Mouse (Mus musculus) layer of hippocampus, postnatal 36 days (tissue): Measurements from ENCODE around the gene Szrd1. TPM values are rescaled to one million over a fixed set of nuclear protein-coding genes. Genes with fewer than 3 reads are reported as not detected.

Experiments
- DNase-seq, 2 experiments: peaks; one replicate each; pipeline ENCODE4 v3.0.0; 2022
- total RNA-seq, 2 experiments: library from RNA; stranded (reverse); gene quantifications; 2 replicates each; pipeline ENCODE4 v1.2.3; 2021

The Szrd1 gene
- 10 to 100 TPM; 47.4 to 62.3 TPM for total RNA-seq

GRCm38 (mm10) chr4:141139116-141139970 is at the start of gene Szrd1:
Szrd1 (minus strand) TSS chr4:141139775.
- DNase-seq: peak; percentile 98 to 99

GRCm38 (mm10) chr4:141186923-141187836 is 47.6 kb upstream of the Szrd1 start:
- no peak for DNase-seq

GRCm38 (mm10) chr4:141184426-141184825 is 44.9 kb upstream of the Szrd1 start:
- DNase-seq: no peak

DNA sequence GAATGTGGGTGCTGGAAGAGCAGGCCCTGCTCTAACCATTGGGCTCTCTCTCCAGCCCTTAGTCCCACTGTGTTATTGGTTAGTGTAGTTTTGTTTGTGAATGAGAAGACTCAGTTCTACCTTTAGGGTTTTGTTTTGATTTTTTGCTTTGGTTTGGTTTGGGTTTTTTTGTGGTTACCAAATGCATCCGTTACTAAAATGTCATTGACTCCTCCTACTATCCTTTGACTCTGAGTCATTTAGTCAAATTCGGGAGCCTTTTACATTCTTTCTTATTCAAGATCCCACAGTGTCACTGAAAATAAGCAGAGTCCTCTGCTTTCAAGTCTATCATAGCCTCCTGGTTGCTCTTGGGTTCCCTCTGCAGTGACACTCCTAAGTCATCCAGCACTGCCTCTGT is 44.4 kb upstream of the Szrd1 start:
- DNase-seq: no peak

GRCm38 (mm10) chr4:141181981-141182380 is 42.4 kb upstream of the Szrd1 start:
- DNase-seq: no peak

- DNase-seq: no peak
These were observed 41.3 kb upstream of the Szrd1 start for GRCm38 (mm10) chr4:141180831-141181230.

GRCm38 (mm10) chr4:141178500-141178899 is 38.9 kb upstream of the Szrd1 start:
- DNase-seq: no peak

DNA sequence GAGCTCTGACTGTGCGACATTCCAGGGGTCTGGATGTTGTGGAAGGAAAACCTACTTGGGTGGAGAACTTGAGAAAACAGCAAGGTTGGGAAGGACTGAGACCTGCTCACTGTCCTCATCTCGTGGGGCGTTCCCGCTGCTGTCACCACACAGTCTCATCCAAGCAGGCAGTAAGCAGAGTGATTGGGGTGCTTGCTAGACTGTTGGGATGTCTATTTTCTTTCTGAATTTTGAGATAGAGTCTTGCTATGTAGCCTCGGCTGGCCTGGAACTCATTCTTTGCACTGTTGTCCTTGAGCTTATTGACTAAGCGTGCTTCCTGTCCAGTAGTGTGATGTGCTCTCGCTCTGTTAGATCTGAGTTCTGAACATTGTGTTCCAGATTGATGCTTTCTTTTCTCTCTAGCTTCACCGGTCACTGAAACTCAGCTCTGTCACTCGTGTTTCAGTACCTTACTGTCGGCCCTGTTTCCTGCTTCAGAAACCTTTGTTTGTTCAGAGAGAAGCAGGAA is 36.8 kb upstream of the Szrd1 start:
- DNase-seq: no peak

DNA sequence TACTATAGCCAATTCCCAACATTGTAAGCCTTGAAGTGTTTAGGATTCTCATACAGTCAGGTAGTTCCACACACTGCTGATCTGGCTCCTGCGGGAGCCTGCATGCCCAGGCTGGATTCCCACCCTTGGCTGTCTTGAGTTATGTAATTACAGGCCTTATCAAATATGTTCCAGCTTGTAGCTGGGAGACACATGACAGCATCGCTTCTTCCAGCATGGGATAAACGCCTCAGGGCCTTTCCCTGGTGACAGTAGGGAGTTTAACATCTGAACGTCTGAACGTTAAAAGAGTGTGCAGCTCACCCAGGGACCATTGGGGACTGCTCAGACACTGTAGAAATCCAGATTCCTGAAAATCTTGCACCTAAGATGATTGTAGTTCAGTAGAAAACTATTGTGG is 36.2 kb upstream of the Szrd1 start:
- DNase-seq: peak in 1 of 2 experiments; percentile 9

GRCm38 (mm10) chr4:141172121-141172520 is 32.5 kb upstream of the Szrd1 start:
- no peak for DNase-seq

DNA sequence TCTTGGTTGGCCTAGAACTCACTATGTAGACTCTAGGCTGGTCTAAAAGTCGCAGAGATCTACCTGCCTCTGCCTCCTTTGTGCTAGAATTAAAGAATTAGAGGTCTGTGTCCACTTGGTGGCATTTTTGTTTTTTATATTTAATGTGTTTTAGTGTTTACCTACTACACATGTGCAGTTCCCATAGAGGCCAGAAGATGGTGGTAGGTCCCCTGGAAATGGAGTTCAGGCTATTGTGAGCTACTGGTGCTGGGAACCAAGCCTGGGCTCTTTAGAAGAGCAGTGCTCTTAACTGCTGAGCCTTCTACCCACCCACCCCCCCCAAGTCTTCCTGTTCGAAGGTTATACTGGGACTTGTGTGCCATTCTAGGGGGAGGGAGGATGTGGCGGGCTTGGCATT is 27.6 kb upstream of the Szrd1 start:
- no peak for DNase-seq

DNA sequence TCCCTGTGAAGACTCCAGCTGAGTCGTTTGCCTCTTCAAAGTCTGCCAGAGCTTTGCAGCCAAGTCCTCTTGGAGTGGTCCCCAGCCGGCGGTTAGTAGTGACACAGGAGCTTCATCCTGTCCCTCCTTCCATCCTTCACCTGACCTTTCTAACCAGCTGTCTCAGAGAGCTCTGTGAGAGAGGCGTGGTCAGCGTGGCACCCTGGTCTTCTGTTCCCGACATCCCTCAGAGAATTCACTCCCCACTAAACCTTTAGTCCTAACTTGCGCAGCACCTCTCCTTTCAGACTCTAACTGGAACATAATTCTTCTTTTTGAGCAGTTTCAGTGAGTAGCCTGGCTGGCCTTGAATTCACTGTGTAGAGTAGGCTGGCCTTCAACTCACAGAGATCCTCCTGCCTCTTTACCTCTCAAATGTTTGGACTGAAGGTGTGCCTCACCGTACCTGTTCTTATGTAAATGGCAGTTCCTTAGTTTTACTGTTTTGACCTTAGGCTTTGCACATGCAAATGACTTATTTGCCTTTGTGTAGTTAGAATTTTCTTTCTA is 26.2 kb upstream of the Szrd1 start:
- DNase-seq: no peak

DNA sequence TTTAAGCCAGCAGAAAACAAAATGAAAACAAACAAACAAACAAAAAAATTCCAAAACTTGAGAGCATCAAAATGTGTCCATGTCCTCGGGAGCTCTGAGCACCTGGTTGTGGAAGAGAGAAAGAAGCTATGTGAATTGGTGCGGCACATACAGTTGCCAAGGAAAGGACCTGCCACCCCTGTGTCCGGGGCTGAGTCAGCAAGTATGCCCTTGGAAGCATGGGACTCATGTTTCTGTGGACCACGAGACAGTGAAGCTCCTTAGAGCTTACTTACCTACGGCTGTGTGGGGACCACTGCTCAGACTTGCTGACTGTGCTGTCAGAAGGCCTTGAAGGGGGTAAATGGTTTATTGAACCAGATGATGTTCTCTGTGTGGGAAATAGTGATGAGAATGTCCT is 24.2 kb upstream of the Szrd1 start:
- DNase-seq: no peak

DNA sequence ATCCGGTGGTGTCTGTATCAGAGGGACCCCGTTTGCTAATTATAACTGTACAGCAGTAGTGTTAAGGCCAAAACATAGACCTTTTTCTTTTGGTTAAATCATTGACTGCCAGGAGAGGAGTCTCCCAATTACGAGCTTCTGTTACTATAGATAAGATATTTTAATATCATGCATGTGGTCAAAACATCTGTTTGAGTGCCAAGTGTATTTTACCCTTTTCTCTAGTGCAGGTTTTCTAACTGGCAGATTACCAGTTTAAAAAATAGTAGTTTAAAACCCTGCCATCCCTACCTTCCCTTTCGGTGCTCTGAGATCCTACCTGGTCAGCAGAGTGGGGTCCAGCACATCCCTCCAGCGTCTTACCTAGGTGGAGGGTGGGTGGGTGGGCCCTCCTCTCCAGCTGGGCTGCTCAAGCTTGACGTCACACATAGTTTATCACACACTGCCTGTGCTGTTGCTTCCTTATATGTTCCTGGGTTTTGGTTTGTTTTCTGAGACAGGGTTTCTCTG is 22.2 kb upstream of the Szrd1 start:
- DNase-seq: no peak

DNA sequence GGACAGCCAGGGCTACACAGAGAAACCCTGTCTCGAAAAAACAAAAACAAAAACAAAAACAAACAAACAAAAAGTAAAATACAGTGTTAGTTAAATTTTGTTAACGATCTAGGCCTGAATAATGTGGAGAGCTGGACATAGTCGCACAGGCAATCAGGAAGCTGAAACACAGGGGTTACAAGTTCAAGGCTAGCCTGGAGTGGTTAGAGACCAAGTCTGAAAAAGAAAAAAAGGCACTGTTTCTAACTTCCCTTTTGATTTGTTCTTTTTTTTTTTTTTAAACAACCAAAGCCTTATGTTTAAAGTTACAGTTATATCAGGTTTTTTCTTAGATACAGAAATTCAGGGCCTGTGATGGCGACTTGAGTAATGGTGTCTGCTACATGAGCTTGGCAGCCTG is 20.6 kb upstream of the Szrd1 start:
- no peak for DNase-seq

- DNase-seq: no peak
These were observed 20.1 kb upstream of the Szrd1 start for GRCm38 (mm10) chr4:141159666-141160065.

- DNase-seq: no peak
These were observed 19.5 kb upstream of the Szrd1 start for GRCm38 (mm10) chr4:141159093-141159492.

GRCm38 (mm10) chr4:141158609-141159008 is 19.0 kb upstream of the Szrd1 start:
- DNase-seq: no peak

GRCm38 (mm10) chr4:141157485-141157884 is 17.9 kb upstream of the Szrd1 start:
- DNase-seq: no peak

- no peak for DNase-seq
These were observed 9.5 kb upstream of the Szrd1 start for GRCm38 (mm10) chr4:141149116-141149515.

GRCm38 (mm10) chr4:141148009-141148801 is 8.6 kb upstream of the Szrd1 start:
- peak in 1 of 2 experiments; percentile 26 for DNase-seq
